Mouse (Mus musculus) hindbrain, embryonic 14.5 days (tissue): ENCODE results near the gene Lix1l. TPM values are rescaled to one million over a fixed set of nuclear protein-coding genes. Genes with fewer than 3 reads are reported as not detected.

Experiments
- ATAC-seq: fragments of 200-750 bp; cut with Nextera tagmentation; 2 replicates; pipeline ENCODE4 v1.8.0; 2017; ENCODE audit warnings: moderate number of reproducible peaks, mild to moderate bottlenecking, moderate TSS enrichment, moderate library complexity; ENCODE audit not compliant: low FRiP score
- DNase-seq: peaks from one replicate; pipeline ENCODE4 v3.0.0-alpha.2; 2015; ENCODE audit warnings: low spot score
- H3K27ac ChIP-seq: fragments of 300-500 bp; sonication (generic); 2 replicates; pipeline ENCODE4 v1.5.1; 2014; ENCODE audit warnings: mild to moderate bottlenecking, moderate library complexity
- H3K27me3 ChIP-seq: fragments of 300-500 bp; sonication (generic); 2 replicates; pipeline ENCODE4 v1.6.1; 2014; ENCODE audit warnings: mild to moderate bottlenecking, low read length, mixed read lengths; ENCODE audit not compliant: control insufficient read depth, insufficient read depth
- H3K36me3 ChIP-seq: fragments of 300-500 bp; sonication (generic); replicated peaks from 2 replicates; pipeline ENCODE4 v1.6.1; 2014; ENCODE audit not compliant: control insufficient read depth, insufficient read depth
- H3K4me1 ChIP-seq: fragments of 300-500 bp; sonication (generic); replicated peaks from 2 replicates; pipeline ENCODE4 v1.6.1; 2014; ENCODE audit warnings: antibody characterized with exemption, low read length, mixed read lengths; ENCODE audit not compliant: control insufficient read depth, insufficient read depth
- H3K4me2 ChIP-seq: fragments of 300-500 bp; sonication (generic); replicated peaks from 2 replicates; pipeline ENCODE4 v1.6.1; 2014; ENCODE audit warnings: mild to moderate bottlenecking, moderate library complexity
- H3K4me3 ChIP-seq: fragments of 300-500 bp; sonication (generic); replicated peaks from 2 replicates; pipeline ENCODE4 v1.5.1; 2014; ENCODE audit warnings: mild to moderate bottlenecking, low read length
- H3K9ac ChIP-seq: fragments of 300-500 bp; sonication (generic); 2 replicates; pipeline ENCODE4 v1.6.1; 2014
- H3K9me3 ChIP-seq: fragments of 300-500 bp; sonication (generic); 2 replicates; pipeline ENCODE4 v1.6.1; 2016; ENCODE audit warnings: low read length; ENCODE audit not compliant: control insufficient read depth
- WGBS: fragments of 180-500 bp; shearing (Covaris S2); extraction: QIAGEN DNeasy Blood & Tissue Kit; methylation state at CpG from one replicate; pipeline ENCODE4 v1.1.7; 2014; 5-methylcytosine and 5-hydroxymethylcytosine counted together
- polyA plus RNA-seq: library from polyadenylated mRNA; unstranded; fragments of >200 nt; fragmentation: Nextera tagmentation; extraction: Ambion mirVana; gene quantifications from 2 replicates; pipeline ENCODE4 v1.2.1, GENCODE M21; 2014

Gene Lix1l
- polyA plus RNA-seq, 1 experiment from 2014 or later: 6.1 TPM

- Histone ChIP-seq H3K4me2 (no peak overlapping the region), H3K9me3 (no peaks in the 10 kb centered on the region), H3K9ac (no peak overlapping the region), H3K36me3 (no peaks in the 10 kb centered on the region), H3K4me1 (peaks cover 40% of the 10 kb centered on the region), H3K27me3 (no peaks in the 10 kb centered on the region), H3K27ac (no peak overlapping the region), H3K4me3 (no peak overlapping the region)
- 64% methylated on average over 5 of the region's 5 CpGs for WGBS
- ATAC-seq (no peak), DNase-seq (no peak)
These were observed 6.1 kb upstream of the Lix1l start for GRCm38 (mm10) chr3:96594851-96595250.

GRCm38 (mm10) chr3:96595661-96596060, 5.3 kb upstream of the Lix1l start:
- WGBS: 19% methylated on average over 6 of the region's 6 CpGs
- peak overlapping the region; percentile 76 for H3K9ac ChIP-seq
- peak overlapping the region; percentile 49 for H3K4me3 ChIP-seq
- ATAC-seq: no peak
- no peak for DNase-seq
- H3K4me1 ChIP-seq: peaks cover 46% of the 10 kb centered on the region
- no peaks in the 10 kb centered on the region for H3K36me3 ChIP-seq
- H3K27me3 ChIP-seq: no peaks in the 10 kb centered on the region
- 0 out of 2 replicates have a peak overlapping the region, but pooled peaks have one; percentile 27 for H3K27ac ChIP-seq
- H3K4me2 ChIP-seq: peak overlapping the region; percentile 92
- no peaks in the 10 kb centered on the region for H3K9me3 ChIP-seq

DNA sequence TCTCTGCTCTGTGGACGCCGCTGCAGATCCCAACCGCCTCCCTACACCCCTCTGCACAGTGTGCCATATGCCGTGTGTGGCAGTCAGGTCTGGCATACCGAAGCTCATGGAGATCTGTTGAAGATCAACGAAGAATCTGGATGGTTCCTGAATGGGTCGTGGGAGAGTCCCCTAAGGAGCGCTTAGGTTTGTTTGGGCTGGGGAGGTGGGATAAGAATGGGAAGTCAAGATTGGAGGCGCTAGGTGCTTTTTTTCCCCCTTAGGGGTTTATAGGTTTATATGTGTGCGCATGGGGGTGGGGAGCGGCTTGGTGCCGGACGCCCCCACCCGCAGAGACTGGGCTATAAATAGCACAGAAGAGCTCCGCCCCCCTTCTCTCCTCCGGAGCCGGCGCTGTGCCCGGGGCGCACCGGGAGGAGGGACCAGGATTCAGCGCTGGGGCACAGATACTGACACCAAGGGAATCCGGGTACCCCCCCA, 4.7 kb upstream of the Lix1l start, which contains the start of gene Ankrd34a:
Ankrd34a (plus strand) TSS at position 409 of the 480 bp plus-strand sequence.
- H3K36me3 ChIP-seq: no peaks in the 10 kb centered on the region
- H3K4me2 ChIP-seq: peak within 1 kb of the TSS; percentile 92
- no peaks in the 10 kb centered on the region for H3K9me3 ChIP-seq
- ATAC-seq: no peak
- no peaks in the 10 kb centered on the region for H3K27me3 ChIP-seq
- under 1% methylated on average over 23 of the region's 23 CpGs for WGBS
- H3K4me3 ChIP-seq: peak within 1 kb of the TSS; percentile 49
- peak; percentile 56 for DNase-seq
- peak within 1 kb of the TSS; percentile 76 for H3K9ac ChIP-seq
- H3K27ac ChIP-seq: peak within 1 kb of the TSS; percentile 27
- H3K4me1 ChIP-seq: peaks cover 46% of the 10 kb centered on the region

DNA sequence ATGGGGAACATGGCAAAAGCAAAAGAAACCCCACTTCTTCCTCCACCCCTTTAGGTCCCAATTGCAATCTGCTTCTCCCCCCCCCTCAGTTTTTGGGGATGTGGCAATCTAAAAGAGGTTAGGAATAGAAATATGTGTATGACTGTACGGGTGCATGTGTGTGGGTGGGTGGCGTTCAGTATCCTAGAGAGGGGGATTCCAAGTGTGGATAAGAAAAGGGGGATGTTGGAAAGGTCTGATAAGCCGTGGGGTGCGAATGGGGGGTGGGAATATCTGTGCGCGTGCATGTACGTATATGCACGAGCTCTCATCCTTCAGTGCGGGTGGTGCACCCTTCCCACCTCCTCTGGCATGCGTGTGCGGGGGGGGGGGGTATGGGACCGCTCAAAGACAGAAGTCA, 4.1 kb upstream of the Lix1l start:
- WGBS: under 1% methylated on average over 11 of the region's 12 CpGs
- H3K36me3 ChIP-seq: no peaks in the 10 kb centered on the region
- peak overlapping the region; percentile 49 for H3K4me3 ChIP-seq
- peak overlapping the region; percentile 92 for H3K4me2 ChIP-seq
- peak overlapping the region; percentile 27 for H3K27ac ChIP-seq
- peak; percentile 32 for DNase-seq
- H3K4me1 ChIP-seq: peaks cover 46% of the 10 kb centered on the region
- no peak for ATAC-seq
- H3K9ac ChIP-seq: peak overlapping the region; percentile 76
- H3K9me3 ChIP-seq: no peaks in the 10 kb centered on the region
- no peaks in the 10 kb centered on the region for H3K27me3 ChIP-seq

- peak; percentile 49 for DNase-seq
- no peaks in the 10 kb centered on the region for H3K27me3 ChIP-seq
- H3K4me1 ChIP-seq: peaks cover 47% of the 10 kb centered on the region
- no peak for ATAC-seq
- under 1% methylated on average over 35 of the region's 40 CpGs for WGBS
- peak overlapping the region; percentile 76 for H3K9ac ChIP-seq
- no peaks in the 10 kb centered on the region for H3K36me3 ChIP-seq
- H3K9me3 ChIP-seq: no peaks in the 10 kb centered on the region
- H3K4me3 ChIP-seq: peak overlapping the region; percentile 49
- H3K4me2 ChIP-seq: peak overlapping the region; percentile 92
- H3K27ac ChIP-seq: peak overlapping the region; percentile 27
These were observed 3.5 kb upstream of the Lix1l start for GRCm38 (mm10) chr3:96597435-96597891.

GRCm38 (mm10) chr3:96598156-96599068, 2.5 kb upstream of the Lix1l start:
- WGBS: under 1% methylated on average over 53 of the region's 54 CpGs
- Histone ChIP-seq H3K27me3 (no peaks in the 10 kb centered on the region), H3K4me2 (peak overlapping the region; percentile 92), H3K9ac (peak overlapping the region; percentile 76), H3K4me1 (peaks cover 47% of the 10 kb centered on the region), H3K4me3 (peak overlapping the region; percentile 49), H3K9me3 (no peaks in the 10 kb centered on the region), H3K36me3 (no peaks in the 10 kb centered on the region), H3K27ac (peak overlapping the region; percentile 27)
- no peak for ATAC-seq
- peak; percentile 62 for DNase-seq

- Histone ChIP-seq H3K9ac (no peak overlapping the region), H3K4me3 (peak overlapping the region; percentile 49), H3K4me2 (peak overlapping the region; percentile 92), H3K27ac (no peak overlapping the region), H3K27me3 (no peaks in the 10 kb centered on the region), H3K4me1 (peaks cover 53% of the 10 kb centered on the region), H3K36me3 (no peaks in the 10 kb centered on the region), H3K9me3 (no peaks in the 10 kb centered on the region)
- DNase-seq (no peak), ATAC-seq (no peak)
- 45% methylated on average over 8 of the region's 8 CpGs for WGBS
These were observed 1.9 kb upstream of the Lix1l start for GRCm38 (mm10) chr3:96599069-96599393.

- no peak overlapping the region for H3K4me2 ChIP-seq
These were observed 1.5 kb upstream of the Lix1l start for GRCm38 (mm10) chr3:96599411-96599810.

GRCm38 (mm10) chr3:96601251-96601787, 370 bp downstream of the Lix1l start:
- Histone ChIP-seq H3K27ac (peak overlapping the region; percentile 91), H3K4me1 (peaks cover 59% of the 10 kb centered on the region), H3K4me2 (peak overlapping the region; percentile 61), H3K4me3 (peak overlapping the region; percentile 76), H3K9me3 (no peaks in the 10 kb centered on the region), H3K9ac (peak overlapping the region; percentile 81), H3K27me3 (no peaks in the 10 kb centered on the region), H3K36me3 (no peaks in the 10 kb centered on the region)
- WGBS: under 1% methylated on average over 33 of the region's 40 CpGs
- DNase-seq: peak; percentile 76
- ATAC-seq: peak; percentile 61

More at GRCm38 (mm10) chr3:96599411-96599810, 1.5 kb upstream of the Lix1l start:
- no peak overlapping the region for H3K27ac ChIP-seq
- 59% methylated on average over 3 of the region's 3 CpGs for WGBS
- no peak for ATAC-seq
- H3K9ac ChIP-seq: no peak overlapping the region
- H3K9me3 ChIP-seq: no peaks in the 10 kb centered on the region
- no peak for DNase-seq
- no peaks in the 10 kb centered on the region for H3K27me3 ChIP-seq
- peaks cover 57% of the 10 kb centered on the region for H3K4me1 ChIP-seq
- no peaks in the 10 kb centered on the region for H3K36me3 ChIP-seq
- no peak overlapping the region for H3K4me3 ChIP-seq
